Mouse (Mus musculus) kidney, adult 2 months (tissue): ENCODE measurements around the gene Blm.

Experiments used
- CTCF ChIP-seq: fragments of 200-500 bp; conservative IDR thresholded peaks from 2 replicates; pipeline ENCODE4 v1.5.1; 2011; ENCODE audit warnings: low read depth, mild to moderate bottlenecking, control low read depth, low read length, moderate library complexity, mixed read lengths; ENCODE audit not compliant: insufficient read depth, insufficient read length
- POLR2A ChIP-seq: fragments of 200-500 bp; IDR thresholded peaks from one replicate; pipeline ENCODE4 v1.6.1; 2011; ENCODE audit warnings: low read depth, low read length, control low read depth

- no peak for TF ChIP-seq CTCF
- no peak for TF ChIP-seq POLR2A
These were observed 4.7 kb upstream of the Blm start for GRCm38 (mm10) chr7:80539581-80539980.
